Mouse (Mus musculus) heart, embryonic 14.5 days (tissue): Measurements from ENCODE around the gene Caap1. TPM values are rescaled to one million over a fixed set of nuclear protein-coding genes. Genes with fewer than 3 reads are reported as not detected.
A peak's percentile ranks its signal among the peaks of the same experiment; 100 is the strongest.

ENCODE experiments used
- ATAC-seq: fragments of 200-750 bp; cut with Nextera tagmentation; 2 replicates; pipeline ENCODE4 v1.8.0; 2017; ENCODE audit warnings: low read depth, moderate TSS enrichment; ENCODE audit not compliant: insufficient number of reproducible peaks, insufficient read depth, low FRiP score
- H3K27ac ChIP-seq, 2 experiments: fragments of 200-500 bp in 1 of 2; fragments of 300-500 bp in 1 of 2; sonication (generic) in 1 of 2; replicated peaks in 1 of 2; 2 replicates each; pipeline ENCODE4 v1.5.1; 2012 to 2014; ENCODE audit warnings: low read depth in 2 of 2, low read length in 2 of 2, control low read depth in 1 of 2, mild to moderate bottlenecking in 1 of 2, mixed read lengths in 1 of 2; ENCODE audit not compliant: control insufficient read depth in 1 of 2, insufficient read depth in 1 of 2
- H3K27me3 ChIP-seq: fragments of 300-500 bp; sonication (generic); 2 replicates; pipeline ENCODE4 v1.6.1; 2014; ENCODE audit warnings: mild to moderate bottlenecking, low read length, control low read depth; ENCODE audit not compliant: control insufficient read depth, insufficient read depth
- H3K36me3 ChIP-seq: fragments of 300-500 bp; sonication (generic); 2 replicates; pipeline ENCODE4 v1.6.1; 2014; ENCODE audit warnings: mild to moderate bottlenecking, control low read depth, low read length, mixed read lengths; ENCODE audit not compliant: control insufficient read depth, insufficient read depth
- H3K4me1 ChIP-seq, 2 experiments: fragments of 200-500 bp in 1 of 2; fragments of 300-500 bp in 1 of 2; sonication (generic) in 1 of 2; 2 replicates each; pipeline ENCODE4 v1.6.1; 2012 to 2014; ENCODE audit warnings: low read length in 2 of 2, control low read depth in 1 of 2, mixed read lengths in 1 of 2; ENCODE audit not compliant: control insufficient read depth in 2 of 2, insufficient read depth in 2 of 2
- H3K4me2 ChIP-seq: fragments of 300-500 bp; sonication (generic); 2 replicates; pipeline ENCODE4 v1.6.1; 2014; ENCODE audit warnings: mild to moderate bottlenecking, low read length
- H3K4me3 ChIP-seq, 2 experiments: fragments of 200-500 bp in 1 of 2; fragments of 300-500 bp in 1 of 2; sonication (generic) in 1 of 2; 2 replicates each; pipeline ENCODE4 v1.5.1; 2012 to 2014; ENCODE audit warnings: low read length in 2 of 2, mild to moderate bottlenecking in 2 of 2, control low read depth in 1 of 2, low read depth in 1 of 2, moderate library complexity in 1 of 2; ENCODE audit not compliant: control insufficient read depth in 1 of 2, insufficient read depth in 1 of 2
- H3K9ac ChIP-seq: fragments of 300-500 bp; sonication (generic); 2 replicates; pipeline ENCODE4 v1.6.1; 2014; ENCODE audit warnings: mild to moderate bottlenecking, low read length
- H3K9me3 ChIP-seq: fragments of 300-500 bp; sonication (generic); 2 replicates; pipeline ENCODE4 v1.6.1; 2016; ENCODE audit warnings: low read length, control low read depth; ENCODE audit not compliant: control insufficient read depth
- WGBS: fragments of 180-500 bp; shearing (Covaris S2); extraction: QIAGEN DNeasy Blood & Tissue Kit; methylation state at CpG from one replicate; pipeline ENCODE4 v1.1.7; 2014; 5-methylcytosine and 5-hydroxymethylcytosine counted together
- polyA plus RNA-seq: library from polyadenylated mRNA; unstranded; fragments of >200 nt; fragmentation: Nextera tagmentation; extraction: Ambion mirVana; gene quantifications from 2 replicates; pipeline ENCODE4 v1.2.1, GENCODE M21; 2014

The Caap1 gene
- 10.0 and 12.3 TPM in 2 replicates for polyA plus RNA-seq

DNA sequence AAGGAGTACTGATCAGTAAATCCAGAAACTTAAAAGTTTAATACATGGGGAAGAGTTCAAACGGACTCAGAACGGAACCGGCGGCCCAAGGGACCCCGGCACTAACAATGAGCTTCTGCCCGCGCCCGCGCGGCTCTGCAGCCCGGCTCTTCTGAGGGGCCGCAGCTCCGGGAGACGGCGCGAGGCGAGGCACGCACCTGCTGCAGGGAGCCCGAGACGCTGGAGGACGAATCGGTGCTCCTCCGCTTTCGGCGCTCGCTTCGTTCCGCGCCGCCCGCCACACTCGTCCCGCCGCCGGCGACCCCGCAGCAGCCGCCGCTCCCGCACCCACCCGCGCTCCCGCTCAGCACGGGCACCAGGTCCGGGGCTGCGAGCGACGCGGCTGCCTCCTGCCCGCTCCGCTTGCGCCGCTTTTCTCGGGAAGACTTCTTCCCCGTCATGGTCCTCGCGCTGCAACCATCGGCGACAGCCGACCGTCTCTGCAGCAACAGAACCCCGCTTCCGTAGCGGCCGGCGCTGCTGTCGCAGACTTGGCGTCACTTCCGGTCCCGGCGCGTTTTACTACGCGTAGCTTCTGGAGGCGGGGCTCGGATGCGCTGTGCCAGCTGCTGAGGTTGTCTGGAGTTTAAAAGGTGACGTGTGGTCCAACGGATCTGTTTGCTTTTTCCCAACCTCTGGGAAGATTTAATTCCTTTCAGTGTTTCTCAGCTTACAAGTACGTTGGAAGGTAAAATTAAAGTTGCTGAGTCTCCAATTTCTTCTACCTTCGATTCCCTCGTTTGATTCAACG is at the start of gene Caap1, which contains the start of gene Gm10306:
Gene Caap1 (minus strand): TSS at position 532 of the 790 bp plus-strand sequence.
Gene Gm10306 (plus strand): TSS at position 282 of the 790 bp plus-strand sequence.
- 1% methylated on average over 83 of the region's 83 CpGs for WGBS
- Histone ChIP-seq H3K27ac (peak within 1 kb of the TSS; percentile 57 to 65; a peak in 3 of 4 replicates), H3K4me1 (peaks cover 0 to 10% of the 10 kb centered on the region in 2 experiments; a peak in 2 of 4 replicates), H3K4me3 (peak within 1 kb of the TSS; percentile 92 to 96), H3K9ac (peak within 1 kb of the TSS; percentile 84), H3K4me2 (peak within 1 kb of the TSS; percentile 84), H3K36me3 (no peaks in the 10 kb centered on the region), H3K27me3 (no peaks in the 10 kb centered on the region), H3K9me3 (no peaks in the 10 kb centered on the region)
- ATAC-seq, result peak; percentile 93

DNA sequence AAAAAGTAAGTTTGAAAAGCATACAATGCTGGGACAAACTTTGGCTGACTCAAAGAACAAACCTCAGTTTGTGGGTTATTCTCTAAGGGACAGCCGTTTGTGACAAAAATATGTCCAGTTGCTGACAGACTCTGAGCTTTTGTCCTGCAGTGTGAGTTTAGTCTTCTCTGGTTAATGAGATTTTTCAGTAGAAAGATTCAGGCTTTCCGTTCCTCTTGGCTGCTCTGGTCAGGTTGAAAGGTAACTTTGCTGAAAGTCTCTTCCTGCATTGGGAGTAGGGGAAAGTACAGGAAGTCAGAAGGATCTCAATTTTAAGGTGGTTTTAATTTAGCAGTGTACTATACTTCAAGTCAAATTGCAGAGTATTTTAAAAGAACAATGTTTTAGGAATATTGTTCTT is 49.0 kb upstream of the Caap1 start:
- Histone ChIP-seq H3K4me3 (no peak overlapping the region), H3K27ac (no peak overlapping the region), H3K36me3 (no peaks in the 10 kb centered on the region), H3K27me3 (no peaks in the 10 kb centered on the region), H3K4me1 (peaks cover 0 to 16% of the 10 kb centered on the region in 2 experiments; a peak in 2 of 4 replicates), H3K9ac (no peak overlapping the region), H3K4me2 (no peak overlapping the region), H3K9me3 (no peaks in the 10 kb centered on the region)
- WGBS, result 84% methylated on average over 2 of the region's 2 CpGs
- ATAC-seq, result no peak

DNA sequence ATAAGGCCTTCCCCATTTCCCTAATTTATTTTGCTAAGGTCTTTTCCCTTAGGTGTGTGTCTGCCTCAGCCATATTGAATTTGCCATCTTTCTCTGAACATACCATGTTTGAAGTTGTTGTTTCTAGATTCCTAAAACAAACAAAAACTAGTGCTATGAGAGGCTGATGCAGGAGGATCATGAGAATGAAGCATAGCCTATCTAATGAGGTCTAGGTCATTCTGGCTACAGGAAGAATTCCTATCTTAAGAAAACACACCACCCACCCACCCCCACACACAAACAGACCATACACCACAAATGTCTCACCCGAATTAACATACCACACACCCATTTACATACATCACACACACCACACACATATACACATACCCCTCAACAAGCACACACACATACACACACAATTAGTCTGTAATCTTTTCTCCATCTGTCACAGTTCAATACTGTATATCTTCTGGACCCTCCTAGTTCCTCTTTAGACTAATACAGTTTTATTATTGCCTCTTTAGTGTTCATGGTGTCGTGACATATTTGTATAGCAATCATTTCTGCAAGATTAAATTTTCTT is 47.9 kb upstream of the Caap1 start:
- WGBS, result 73% methylated on average over 2 of the region's 2 CpGs
- H3K4me2 ChIP-seq, result no peak overlapping the region
- no peak overlapping the region for H3K27ac ChIP-seq
- H3K27me3 ChIP-seq, result no peaks in the 10 kb centered on the region
- H3K36me3 ChIP-seq, result no peaks in the 10 kb centered on the region
- ATAC-seq, result no peak
- peaks cover 0 to 18% of the 10 kb centered on the region in 2 experiments; a peak in 2 of 4 replicates for H3K4me1 ChIP-seq
- H3K9ac ChIP-seq, result no peak overlapping the region
- H3K9me3 ChIP-seq, result no peaks in the 10 kb centered on the region
- no peak overlapping the region for H3K4me3 ChIP-seq

DNA sequence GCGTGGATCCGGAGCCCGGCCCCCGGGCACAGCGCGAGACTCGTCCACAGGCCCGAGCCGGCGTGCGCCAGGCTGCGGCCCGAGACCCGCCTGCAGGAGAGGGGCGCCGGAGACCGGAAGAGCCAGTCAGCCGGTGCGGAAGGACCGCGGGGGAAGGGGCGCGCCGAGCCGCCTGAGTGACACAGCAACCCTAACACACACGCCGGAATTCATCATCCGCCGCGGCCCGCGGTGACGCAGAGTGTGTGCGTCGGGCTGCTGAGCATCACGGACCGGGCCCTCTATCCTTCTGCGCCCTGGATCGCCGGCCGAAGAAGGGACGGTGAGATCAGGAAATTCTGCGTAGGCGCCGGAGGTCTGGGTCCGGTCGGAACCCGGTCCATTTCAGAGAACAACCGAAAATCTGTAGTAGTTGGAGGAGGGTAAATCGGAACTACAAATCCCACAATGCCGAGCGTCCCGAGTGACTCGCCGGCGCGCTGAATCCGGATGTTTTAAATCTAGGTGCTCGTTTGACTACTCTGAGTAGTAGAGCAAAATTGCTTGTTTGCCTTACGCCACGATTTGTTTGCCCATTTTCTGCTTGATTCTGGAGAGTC is 46.5 kb upstream of the Caap1 start, which contains the start of gene Plaa:
Gene Plaa (minus strand): TSS at position 214 of the 599 bp plus-strand sequence.
- Histone ChIP-seq H3K4me1 (peaks cover 0 to 18% of the 10 kb centered on the region in 2 experiments; a peak in 2 of 4 replicates), H3K4me3 (peak within 1 kb of the TSS; percentile 68 to 83), H3K27me3 (no peaks in the 10 kb centered on the region), H3K9ac (peak within 1 kb of the TSS; percentile 93), H3K36me3 (no peaks in the 10 kb centered on the region), H3K9me3 (no peaks in the 10 kb centered on the region), H3K4me2 (peak within 1 kb of the TSS; percentile 88), H3K27ac (peak within 1 kb of the TSS; percentile 83 to 90)
- WGBS, result under 1% methylated on average over 58 of the region's 61 CpGs
- ATAC-seq, result peak; percentile 99

DNA sequence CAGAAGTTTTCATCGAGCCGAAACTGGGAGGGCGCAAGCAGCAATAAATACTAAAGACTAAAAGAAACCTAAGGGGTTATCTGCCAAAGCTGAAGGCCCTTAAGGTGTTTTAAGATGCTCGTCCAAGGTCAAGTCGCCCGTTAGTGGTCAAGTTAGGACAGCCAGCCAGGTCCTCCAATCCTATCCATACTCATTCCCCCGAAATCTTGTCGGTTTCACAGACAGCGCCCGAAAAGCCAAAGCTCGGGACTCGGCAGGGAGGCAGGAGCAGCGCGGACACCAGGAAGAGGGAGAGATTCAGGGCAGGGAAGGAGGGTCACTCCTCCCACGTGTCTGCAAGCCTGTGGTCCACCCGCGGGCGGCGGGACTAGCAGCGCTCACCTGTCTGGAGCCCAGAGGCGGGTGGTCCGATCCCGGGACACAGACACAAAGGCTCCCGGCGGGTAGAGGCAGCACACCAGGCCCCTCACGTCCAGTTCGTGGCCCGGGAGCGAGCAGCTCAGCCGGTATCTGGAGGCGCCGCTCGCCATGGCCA is 46.0 kb upstream of the Caap1 start:
- H3K27ac ChIP-seq, result peak overlapping the region; percentile 67 to 90
- peaks cover 0 to 18% of the 10 kb centered on the region in 2 experiments; a peak in 2 of 4 replicates for H3K4me1 ChIP-seq
- no peaks in the 10 kb centered on the region for H3K9me3 ChIP-seq
- WGBS, result under 1% methylated on average over 33 of the region's 33 CpGs
- H3K27me3 ChIP-seq, result no peaks in the 10 kb centered on the region
- peak overlapping the region; percentile 76 for H3K4me2 ChIP-seq
- ATAC-seq, result peak; percentile 65; the same call in 1 of the 2 replicates
- peak overlapping the region; percentile 93 for H3K9ac ChIP-seq
- no peaks in the 10 kb centered on the region for H3K36me3 ChIP-seq
- H3K4me3 ChIP-seq, result peak overlapping the region; percentile 68 to 83

DNA sequence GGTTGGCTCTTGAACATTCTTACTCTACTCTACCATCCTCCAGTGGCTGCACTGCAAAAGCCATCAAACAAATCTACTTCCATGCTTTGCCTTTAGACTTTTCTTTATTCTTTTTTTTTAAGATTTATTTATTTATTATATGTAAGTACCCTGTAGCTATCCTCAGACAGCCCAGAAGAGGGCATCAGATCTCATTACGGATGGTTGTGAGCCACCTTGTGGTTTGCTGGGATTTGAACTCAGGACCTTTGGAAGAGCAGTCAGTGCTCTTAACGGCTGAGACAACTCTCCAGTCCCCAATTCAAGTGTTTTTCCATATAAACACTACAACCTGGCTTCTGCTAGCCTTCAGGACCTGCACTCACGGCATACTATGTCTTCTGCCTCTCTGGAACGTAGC is 44.8 kb upstream of the Caap1 start:
- H3K4me2 ChIP-seq, result peak overlapping the region; percentile 76; the same call in 1 of the 2 replicates
- H3K27me3 ChIP-seq, result no peaks in the 10 kb centered on the region
- H3K27ac ChIP-seq, result no peak overlapping the region
- no peaks in the 10 kb centered on the region for H3K9me3 ChIP-seq
- WGBS, result 79% methylated on average over 4 of the region's 4 CpGs
- ATAC-seq, result no peak
- H3K36me3 ChIP-seq, result no peaks in the 10 kb centered on the region
- H3K4me3 ChIP-seq, result peak overlapping the region in 1 of 2 experiments; percentile 83; a peak in 1 of 4 replicates
- no peak overlapping the region for H3K9ac ChIP-seq
- H3K4me1 ChIP-seq, result peaks cover 0 to 18% of the 10 kb centered on the region in 2 experiments; a peak in 2 of 4 replicates

DNA sequence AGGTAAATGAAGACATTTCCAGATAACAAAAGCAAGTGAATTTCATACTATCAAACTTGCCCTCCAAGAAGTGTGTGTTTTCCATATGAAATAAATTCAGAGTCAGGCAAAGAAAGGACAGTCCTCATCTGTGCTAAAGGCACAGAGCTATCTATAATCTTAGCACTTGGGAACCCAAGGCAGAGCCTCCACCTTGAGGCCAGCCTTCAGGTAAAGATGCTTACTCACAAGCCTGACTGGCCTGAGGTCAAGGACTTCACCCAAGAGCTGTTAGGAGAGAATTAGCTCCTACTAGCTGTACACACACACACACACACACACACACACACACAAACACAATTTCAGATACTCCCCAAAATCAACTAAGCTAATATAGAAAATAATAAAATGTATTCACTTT is 36.1 kb upstream of the Caap1 start:
- no peak overlapping the region for H3K4me3 ChIP-seq
- no peak overlapping the region for H3K27ac ChIP-seq
- H3K9me3 ChIP-seq, result no peaks in the 10 kb centered on the region
- no peaks in the 10 kb centered on the region for H3K27me3 ChIP-seq
- ATAC-seq, result no peak
- H3K4me1 ChIP-seq, result peaks cover 0 to 9% of the 10 kb centered on the region in 2 experiments; a peak in 1 of 4 replicates
- H3K36me3 ChIP-seq, result no peaks in the 10 kb centered on the region
- no peak overlapping the region for H3K9ac ChIP-seq
- no peak overlapping the region for H3K4me2 ChIP-seq
